Mouse (Mus musculus): ENCODE results near the gene Rassf10. TPM values are rescaled to one million over a fixed set of nuclear protein-coding genes. Genes with fewer than 3 reads are reported as not detected.

Gene Rassf10
- polyA plus RNA-seq, 1 experiment from 2014 or later, result 0.12 TPM

DNA sequence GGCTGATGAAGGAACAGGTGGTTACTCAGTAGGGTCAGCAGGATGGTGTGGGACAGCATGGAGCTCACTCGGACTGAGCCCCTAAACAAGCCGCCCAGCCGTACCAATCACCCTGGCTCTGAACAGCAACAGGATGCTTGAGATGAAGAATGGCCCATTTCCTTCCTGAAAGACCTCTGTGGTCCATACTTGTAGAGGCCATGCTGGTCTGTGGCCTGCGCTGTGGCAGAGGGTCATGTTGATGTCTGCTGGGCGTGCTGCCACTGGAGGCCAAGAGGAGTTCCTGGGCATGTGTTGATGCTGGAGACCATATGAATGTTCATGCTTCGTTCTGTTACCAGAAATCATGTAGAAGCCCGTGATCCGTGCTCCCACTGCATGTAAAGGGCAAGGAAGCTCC lies 16.7 kb upstream of the Rassf10 start:
- H3K4me2 ChIP-seq (ENCODE audit: low read depth, low read length), result no peak overlapping the region
- H3K36me3 ChIP-seq (replicated peaks; ENCODE audit: insufficient read depth, low read length), result no peaks in the 10 kb centered on the region
- 49% methylated on average over 8 of the region's 8 CpGs for WGBS (ENCODE audit: insufficient replicate concordance)
- no peak for ATAC-seq
- no peak overlapping the region for H3K27ac ChIP-seq (ENCODE audit: low read depth)
- H3K4me1 ChIP-seq (ENCODE audit: insufficient read depth), result no peaks in the 10 kb centered on the region
- H3K9ac ChIP-seq (replicated peaks), result no peak overlapping the region
- DNase-seq, result no peak
- TF ChIP-seq EP300 (IDR thresholded peaks at IDR 0.05; ENCODE audit: low read depth) (no peak), CTCF (IDR thresholded peaks at IDR 0.05; ENCODE audit: low read depth) (no peak)
- no peak overlapping the region for H3K4me3 ChIP-seq (ENCODE audit: low read depth, low read length)
- no peaks in the 10 kb centered on the region for H3K27me3 ChIP-seq (ENCODE audit: insufficient read depth, low read length)
- no peaks in the 10 kb centered on the region for H3K9me3 ChIP-seq (ENCODE audit: low read length)

DNA sequence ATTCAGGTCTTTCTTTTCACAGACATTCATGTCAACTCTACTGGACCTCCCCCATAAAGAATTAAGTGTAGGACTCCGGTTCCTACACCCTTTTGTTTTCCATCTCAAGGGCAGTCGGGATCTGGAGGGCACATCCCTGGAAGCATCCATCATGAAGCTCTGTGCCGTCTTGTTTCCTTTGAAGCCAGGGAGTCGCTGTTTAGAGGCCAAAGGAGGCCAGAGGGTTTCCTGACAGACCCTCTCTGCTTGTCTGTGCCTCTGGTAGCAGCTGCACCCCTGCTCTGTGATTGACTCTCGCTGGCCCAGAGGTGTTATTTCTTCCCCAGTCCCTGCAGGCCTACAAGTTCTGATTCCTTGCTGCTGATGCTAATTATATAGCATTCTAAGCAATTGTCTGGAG lies 14.8 kb upstream of the Rassf10 start:
- H3K4me2 ChIP-seq (ENCODE audit: low read depth, low read length), result no peak overlapping the region
- no peaks in the 10 kb centered on the region for H3K9me3 ChIP-seq (ENCODE audit: low read length)
- no peak for TF ChIP-seq EP300 (IDR thresholded peaks at IDR 0.05; ENCODE audit: low read depth)
- TF ChIP-seq CTCF (IDR thresholded peaks at IDR 0.05; ENCODE audit: low read depth), result no peak
- WGBS (ENCODE audit: insufficient replicate concordance), result 41% methylated on average over 5 of the region's 5 CpGs
- H3K27me3 ChIP-seq (ENCODE audit: insufficient read depth, low read length), result no peaks in the 10 kb centered on the region
- no peak overlapping the region for H3K4me3 ChIP-seq (ENCODE audit: low read depth, low read length)
- no peaks in the 10 kb centered on the region for H3K36me3 ChIP-seq (replicated peaks; ENCODE audit: insufficient read depth, low read length)
- no peaks in the 10 kb centered on the region for H3K4me1 ChIP-seq (ENCODE audit: insufficient read depth)
- no peak for ATAC-seq
- no peak overlapping the region for H3K9ac ChIP-seq (replicated peaks)
- no peak overlapping the region for H3K27ac ChIP-seq (ENCODE audit: low read depth)
- DNase-seq, result no peak

DNA sequence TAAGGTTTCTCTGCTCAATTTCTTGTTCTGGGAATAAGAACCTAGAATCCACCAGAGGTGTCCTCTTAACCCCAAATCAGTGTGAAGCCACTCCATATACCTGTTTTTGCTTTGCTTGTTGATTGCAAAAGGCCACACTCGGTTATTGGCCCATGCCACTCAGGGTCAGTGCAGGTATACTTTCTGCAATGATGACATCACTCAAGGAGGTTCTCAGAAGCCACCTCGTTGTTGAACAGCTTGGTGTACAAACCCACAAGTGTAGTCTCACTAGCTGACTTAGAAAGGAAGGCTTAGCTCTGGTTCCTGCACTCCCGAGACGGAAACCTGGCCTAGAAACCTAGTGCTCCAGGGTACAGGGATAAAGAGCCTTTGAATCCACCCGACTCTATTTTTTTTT lies 11.2 kb upstream of the Rassf10 start:
- Histone ChIP-seq H3K4me3 (ENCODE audit: low read depth, low read length) (no peak overlapping the region), H3K4me1 (ENCODE audit: insufficient read depth) (no peaks in the 10 kb centered on the region), H3K9me3 (ENCODE audit: low read length) (no peaks in the 10 kb centered on the region), H3K27me3 (ENCODE audit: insufficient read depth, low read length) (no peaks in the 10 kb centered on the region), H3K9ac (replicated peaks) (no peak overlapping the region), H3K36me3 (replicated peaks; ENCODE audit: insufficient read depth, low read length) (no peaks in the 10 kb centered on the region), H3K4me2 (ENCODE audit: low read depth, low read length) (no peak overlapping the region), H3K27ac (ENCODE audit: low read depth) (no peak overlapping the region)
- TF ChIP-seq EP300 (IDR thresholded peaks at IDR 0.05; ENCODE audit: low read depth), result no peak
- no peak for ATAC-seq
- DNase-seq, result no peak
- WGBS (ENCODE audit: insufficient replicate concordance), result 57% methylated on average over 5 of the region's 5 CpGs

DNA sequence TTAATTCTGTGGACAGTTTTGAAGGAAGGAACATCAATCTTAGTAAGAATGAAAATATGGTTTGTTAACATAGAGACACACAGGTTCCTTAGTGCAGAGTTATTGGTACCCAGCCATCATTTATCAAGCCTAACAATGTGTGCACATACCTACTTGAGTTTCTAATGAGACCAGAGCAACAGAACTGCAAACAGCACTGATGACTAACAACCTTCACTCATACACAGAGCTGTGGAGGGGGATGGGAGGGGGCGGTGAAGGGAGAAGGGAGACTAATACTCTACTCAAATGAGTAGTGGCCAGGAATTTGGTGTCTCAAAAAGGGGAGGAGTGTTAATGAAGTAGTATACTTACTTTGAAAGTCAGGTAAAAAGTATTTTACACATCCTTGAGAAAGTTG lies 10.7 kb upstream of the Rassf10 start:
- DNase-seq, result no peak
- no peak for TF ChIP-seq CTCF (IDR thresholded peaks at IDR 0.05; ENCODE audit: low read depth)
- no peak for TF ChIP-seq EP300 (IDR thresholded peaks at IDR 0.05; ENCODE audit: low read depth)

DNA sequence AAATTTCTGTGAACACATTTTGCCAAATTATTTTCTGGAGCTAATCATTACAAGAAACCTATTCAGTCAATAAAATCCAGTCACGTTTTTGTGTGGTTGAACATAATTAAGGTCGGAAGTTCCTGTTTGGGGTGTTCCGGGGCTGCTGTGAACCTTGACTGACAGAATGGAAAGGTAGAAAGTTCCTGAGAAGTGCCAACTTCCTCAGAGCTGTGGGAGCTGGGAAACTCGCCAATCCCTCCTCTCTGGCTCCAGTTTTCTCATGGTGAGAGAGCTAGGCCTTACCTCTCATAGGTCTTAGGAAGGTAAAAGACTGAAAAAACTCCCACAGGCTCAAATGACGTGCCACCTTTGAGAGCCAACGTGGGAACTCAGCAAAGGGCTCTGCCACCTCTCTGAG lies 7.1 kb upstream of the Rassf10 start:
- 45% methylated on average over 6 of the region's 6 CpGs for WGBS (ENCODE audit: insufficient replicate concordance)
- no peaks in the 10 kb centered on the region for H3K4me1 ChIP-seq (ENCODE audit: insufficient read depth)
- TF ChIP-seq CTCF (IDR thresholded peaks at IDR 0.05; ENCODE audit: low read depth) (no peak), EP300 (IDR thresholded peaks at IDR 0.05; ENCODE audit: low read depth) (no peak)
- no peak for DNase-seq
- H3K9me3 ChIP-seq (ENCODE audit: low read length), result no peaks in the 10 kb centered on the region
- H3K9ac ChIP-seq (replicated peaks), result no peak overlapping the region
- no peak for ATAC-seq
- no peak overlapping the region for H3K27ac ChIP-seq (ENCODE audit: low read depth)
- no peak overlapping the region for H3K4me3 ChIP-seq (ENCODE audit: low read depth, low read length)
- no peaks in the 10 kb centered on the region for H3K36me3 ChIP-seq (replicated peaks; ENCODE audit: insufficient read depth, low read length)
- no peaks in the 10 kb centered on the region for H3K27me3 ChIP-seq (ENCODE audit: insufficient read depth, low read length)
- no peak overlapping the region for H3K4me2 ChIP-seq (ENCODE audit: low read depth, low read length)

More for the DNA sequence above, 10.7 kb upstream of the Rassf10 start:
- 69% methylated on average over 1 of the region's 1 CpGs for WGBS (ENCODE audit: insufficient replicate concordance)
- no peak overlapping the region for H3K4me3 ChIP-seq (ENCODE audit: low read depth, low read length)
- no peak overlapping the region for H3K9ac ChIP-seq (replicated peaks)
- no peaks in the 10 kb centered on the region for H3K9me3 ChIP-seq (ENCODE audit: low read length)
- H3K36me3 ChIP-seq (replicated peaks; ENCODE audit: insufficient read depth, low read length), result no peaks in the 10 kb centered on the region
- H3K4me1 ChIP-seq (ENCODE audit: insufficient read depth), result no peaks in the 10 kb centered on the region
- H3K27ac ChIP-seq (ENCODE audit: low read depth), result no peak overlapping the region
- H3K4me2 ChIP-seq (ENCODE audit: low read depth, low read length), result no peak overlapping the region
- H3K27me3 ChIP-seq (ENCODE audit: insufficient read depth, low read length), result no peaks in the 10 kb centered on the region
- no peak for ATAC-seq

DNA sequence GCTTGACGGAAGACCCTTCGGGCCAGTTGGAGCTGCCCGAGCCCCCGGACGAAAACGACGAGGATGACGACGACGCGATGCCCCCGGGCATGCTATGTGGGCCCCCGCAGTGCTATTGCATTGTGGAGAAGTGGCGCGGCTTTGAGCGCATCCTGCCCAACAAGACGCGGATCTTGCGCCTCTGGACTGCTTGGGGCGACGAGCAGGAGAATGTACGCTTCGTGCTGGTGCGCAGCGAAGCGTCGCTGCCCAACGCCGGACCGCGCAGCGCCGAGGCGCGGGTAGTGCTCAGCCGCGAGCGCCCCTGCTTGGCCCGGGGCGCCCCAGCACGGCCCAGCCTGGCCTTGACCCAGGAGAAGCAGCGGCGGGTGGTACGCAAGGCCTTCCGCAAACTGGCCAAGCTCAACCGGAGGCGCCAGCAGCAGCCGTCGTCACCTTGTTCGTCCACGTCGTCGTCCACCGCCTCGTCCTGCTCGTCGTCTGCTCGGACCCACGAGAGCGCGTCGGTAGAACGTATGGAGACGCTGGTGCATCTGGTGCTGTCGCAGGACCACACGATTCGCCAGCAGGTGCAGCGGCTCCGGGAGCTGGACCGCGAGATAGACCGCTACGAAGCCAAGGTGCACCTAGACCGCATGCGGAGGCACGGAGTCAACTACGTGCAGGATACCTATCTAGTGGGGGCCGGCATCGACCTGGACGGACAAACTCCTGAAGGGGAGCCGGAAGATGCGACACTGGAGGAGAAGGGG lies 765 bp downstream of the Rassf10 start:
- no peak overlapping the region for H3K27ac ChIP-seq (ENCODE audit: low read depth)
- WGBS (ENCODE audit: insufficient replicate concordance), result 3% methylated on average over 78 of the region's 82 CpGs
- TF ChIP-seq EP300 (IDR thresholded peaks at IDR 0.05; ENCODE audit: low read depth), result no peak
- no peak for TF ChIP-seq CTCF (IDR thresholded peaks at IDR 0.05; ENCODE audit: low read depth)
- ATAC-seq (no peak), DNase-seq (no peak)
- peak overlapping the region; percentile 37 for H3K4me3 ChIP-seq (ENCODE audit: low read depth, low read length)
- no peak overlapping the region for H3K9ac ChIP-seq (replicated peaks)
- peaks cover 43% of the 10 kb centered on the region for H3K27me3 ChIP-seq (ENCODE audit: insufficient read depth, low read length)
- peaks cover 9% of the 10 kb centered on the region for H3K4me1 ChIP-seq (ENCODE audit: insufficient read depth)
- H3K4me2 ChIP-seq (ENCODE audit: low read depth, low read length), result peak overlapping the region; percentile 67
- no peaks in the 10 kb centered on the region for H3K9me3 ChIP-seq (ENCODE audit: low read length)
- no peaks in the 10 kb centered on the region for H3K36me3 ChIP-seq (replicated peaks; ENCODE audit: insufficient read depth, low read length)
